Mouse (Mus musculus) monocyte, adult 5-6 weeks (primary cell): Measurements from ENCODE around the gene Cpt2. TPM values are rescaled to one million over a fixed set of nuclear protein-coding genes. Genes with fewer than 3 reads are reported as not detected.
A peak's percentile ranks its signal among the peaks of the same experiment; 100 is the strongest.

Source experiments
- ATAC-seq: fragments of 153-309, 156-312 bp; replicated peaks from 2 replicates; pipeline ENCODE4 v1.8.0; 2017; ENCODE audit warnings: mild to moderate bottlenecking; ENCODE audit not compliant: low TSS enrichment, insufficient number of reproducible peaks, severe bottlenecking, poor library complexity, low FRiP score
- total RNA-seq: library from RNA; stranded (forward); fragments of 200-1000, 200-491, 200-594 nt; gene quantifications from 3 replicates; pipeline ENCODE4 v1.2.3, GENCODE M21; 2017

Gene Cpt2
- total RNA-seq, 1 experiment from 2014 or later = 7.4 TPM

DNA sequence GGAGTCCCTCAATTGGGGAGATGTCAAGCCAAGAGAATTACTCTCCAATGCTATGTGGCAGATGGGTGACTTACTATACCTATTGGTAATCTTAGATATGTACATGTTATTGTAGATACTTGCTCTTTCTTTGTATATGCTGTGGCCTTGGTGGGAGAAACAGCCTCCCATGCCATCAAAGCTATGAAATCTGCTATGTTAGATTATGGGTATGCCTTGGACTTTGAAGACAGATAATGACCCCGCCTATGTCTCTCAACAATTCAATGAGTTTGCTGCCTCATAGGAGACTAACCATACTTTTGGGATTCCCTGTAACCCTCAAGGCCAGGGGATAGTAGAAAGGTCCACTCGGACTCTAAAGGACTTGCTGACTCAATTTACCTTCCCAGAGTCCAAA, 4.9 kb upstream of the Cpt2 start:
- no peak for ATAC-seq

- no peak for ATAC-seq
These were observed 389 bp upstream of the Cpt2 start for GRCm38 (mm10) chr4:107923803-107924194.

DNA sequence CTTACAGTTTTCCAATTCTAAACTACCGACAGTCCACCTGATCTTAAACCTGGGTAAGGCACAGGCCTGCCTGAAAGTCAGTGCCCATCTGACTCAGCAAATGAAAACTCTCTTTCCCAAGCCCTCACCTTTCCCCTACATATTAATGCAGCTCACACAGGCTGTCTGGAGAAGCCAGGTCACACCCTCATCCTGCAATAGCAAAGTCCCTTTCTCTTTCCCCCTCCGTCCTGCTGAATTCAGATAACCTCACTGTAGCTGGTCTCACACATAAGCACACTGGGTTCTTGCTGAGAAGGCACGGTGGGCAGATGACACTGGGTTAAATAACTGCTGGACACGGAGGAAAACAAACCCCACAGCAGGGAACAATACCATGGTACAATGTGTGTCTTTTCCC, 1.5 kb downstream of the Cpt2 start:
- ATAC-seq = no peak

- ATAC-seq = no peak
These were observed 2.2 kb downstream of the Cpt2 start for GRCm38 (mm10) chr4:107921152-107921695.

DNA sequence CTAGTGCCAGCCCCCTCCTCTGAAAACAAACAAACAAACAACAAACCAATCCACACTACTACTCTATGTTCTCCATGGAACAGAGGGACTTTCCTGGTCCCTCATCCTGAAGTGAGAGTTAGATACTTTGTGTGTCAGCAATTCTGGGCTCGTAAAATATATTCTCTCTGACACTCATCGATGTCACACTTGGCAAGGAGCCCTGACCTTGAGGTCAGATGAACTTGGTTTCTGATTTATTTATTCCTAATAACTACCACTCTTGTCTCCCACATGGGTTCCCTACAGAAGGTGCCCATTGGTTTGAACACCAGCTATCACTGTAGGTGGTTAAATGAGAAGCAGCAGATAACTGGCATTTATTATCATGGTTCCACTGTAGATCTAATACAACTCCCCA, 3.1 kb downstream of the Cpt2 start:
- no peak for ATAC-seq

- ATAC-seq = no peak
These were observed 13.4 kb downstream of the Cpt2 start for GRCm38 (mm10) chr4:107910020-107910419.

- no peak for ATAC-seq
These were observed 16.8 kb downstream of the Cpt2 start for GRCm38 (mm10) chr4:107906561-107906960.

- no peak for ATAC-seq
These were observed 19.2 kb downstream of the Cpt2 start for GRCm38 (mm10) chr4:107904252-107904651.

DNA sequence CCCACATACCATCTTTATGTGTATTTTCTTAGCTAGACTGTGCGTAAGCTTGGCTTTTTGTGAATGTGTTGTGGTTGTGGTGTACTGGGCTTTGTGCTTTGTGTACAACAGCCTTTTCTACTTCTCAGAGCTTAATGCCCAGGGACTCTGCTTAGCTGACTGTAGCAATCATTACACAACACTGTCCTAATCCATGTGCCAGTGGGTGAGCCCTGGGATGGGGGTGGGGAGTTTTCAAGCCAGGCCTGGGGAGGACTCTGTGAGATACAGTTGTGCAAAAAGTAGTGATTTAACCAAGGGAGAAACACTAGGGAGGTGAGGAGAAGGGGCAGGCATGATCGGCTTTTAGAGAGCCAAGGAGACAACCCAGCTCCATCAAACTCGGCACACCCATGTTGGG, 23.2 kb downstream of the Cpt2 start:
- no peak for ATAC-seq

GRCm38 (mm10) chr4:107899211-107899927, 24.0 kb downstream of the Cpt2 start:
- no peak for ATAC-seq

- no peak for ATAC-seq
These were observed 30.7 kb downstream of the Cpt2 start for GRCm38 (mm10) chr4:107892663-107893062.

DNA sequence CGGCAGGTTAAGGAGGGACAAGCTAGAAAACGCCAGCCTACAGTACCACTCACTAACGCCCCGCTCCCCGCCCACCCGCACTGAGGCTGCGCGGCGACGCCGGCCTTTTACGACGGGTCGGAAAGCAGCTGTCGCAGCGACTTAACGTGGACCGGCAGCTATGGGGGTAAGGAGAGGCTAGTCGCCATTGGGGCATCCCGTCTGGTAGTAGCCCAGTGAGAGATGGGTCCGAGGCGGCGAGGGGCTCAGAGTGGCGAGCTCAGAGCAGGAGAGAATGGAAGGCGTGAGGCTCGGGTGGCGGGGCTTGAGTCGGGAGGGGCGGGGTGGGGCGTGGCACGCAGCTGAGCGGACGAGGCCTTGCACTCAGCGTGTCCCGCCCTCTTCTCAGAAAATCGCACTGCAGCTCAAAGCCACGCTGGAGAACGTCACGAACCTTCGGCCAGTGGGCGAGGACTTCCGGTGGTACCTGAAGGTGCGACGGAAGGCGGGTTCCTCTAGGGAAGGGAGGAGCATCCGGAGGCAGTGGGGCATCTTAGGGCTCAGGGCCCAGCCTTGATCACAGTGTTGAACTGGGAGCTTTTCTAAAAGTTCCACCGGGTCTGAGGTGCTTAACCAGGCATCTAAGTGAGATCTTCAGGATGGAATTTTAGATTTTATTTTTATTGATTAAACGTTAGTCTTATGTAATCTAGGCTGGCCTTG, 33.5 kb downstream of the Cpt2 start, which contains the start of gene 0610037L13Rik:
TSS of gene 0610037L13Rik (plus strand) at position 83 of the 702 bp plus-strand sequence.
- ATAC-seq = peak; percentile 95

DNA sequence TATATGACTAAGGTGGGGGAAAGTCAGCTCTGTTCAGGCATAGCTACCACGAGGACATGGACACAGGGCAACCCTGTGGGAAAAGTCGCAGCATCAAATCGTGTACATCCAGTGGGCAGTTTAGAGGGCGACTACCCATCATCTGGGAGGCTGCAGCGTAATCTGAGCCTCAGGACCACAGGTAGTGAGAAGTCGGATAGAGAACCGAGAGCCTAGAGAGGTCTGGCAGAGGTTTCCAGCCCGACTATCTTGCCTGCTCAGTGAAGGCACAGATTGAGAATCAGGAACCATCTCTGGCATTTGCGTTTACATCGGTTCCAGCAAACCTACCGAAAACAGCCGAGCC, 34.1 kb downstream of the Cpt2 start:
- peak; percentile 7; the same call in 1 of the 2 replicates for ATAC-seq

GRCm38 (mm10) chr4:107886371-107886770, 37.0 kb downstream of the Cpt2 start:
- no peak for ATAC-seq

GRCm38 (mm10) chr4:107881631-107882030, 41.8 kb downstream of the Cpt2 start:
- ATAC-seq = no peak

- peak; percentile 99 for ATAC-seq
These were observed 44.0 kb downstream of the Cpt2 start, which contains the start of gene Magoh for GRCm38 (mm10) chr4:107879254-107880050. Gene Magoh, plus strand, starts transcription at chr4:107879755.

DNA sequence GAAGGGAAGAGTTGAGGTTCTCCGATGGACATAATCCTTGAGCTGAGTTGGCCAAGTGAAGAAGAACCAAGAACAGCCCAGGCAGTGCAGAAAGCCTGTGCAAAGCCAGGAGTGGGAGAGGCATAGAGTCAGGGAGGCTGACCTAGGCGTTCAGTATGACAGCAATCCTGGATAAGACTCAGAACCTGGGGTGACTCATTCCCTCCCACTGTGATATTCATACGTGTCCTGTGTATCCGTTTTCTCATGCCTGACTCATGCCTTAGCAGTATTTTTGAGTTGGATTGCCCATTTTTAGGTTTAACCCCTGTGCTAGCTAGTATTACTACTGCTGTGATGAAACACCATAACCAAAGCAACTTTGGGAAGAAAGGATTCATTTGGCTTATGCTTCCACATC, 58.5 kb downstream of the Cpt2 start:
- ATAC-seq = no peak

- no peak for ATAC-seq
These were observed 64.4 kb downstream of the Cpt2 start for GRCm38 (mm10) chr4:107858995-107859394.

- no peak for ATAC-seq
These were observed 66.3 kb downstream of the Cpt2 start for GRCm38 (mm10) chr4:107856958-107857686.
